Mouse (Mus musculus): ENCODE measurements around the gene Olfr45. TPM values are rescaled to one million over a fixed set of nuclear protein-coding genes. Genes with fewer than 3 reads are reported as not detected.
A peak's percentile ranks its signal among the peaks of the same experiment; 100 is the strongest.
"Not testable (repeated sequence)": the region's sequence is repeated elsewhere in the genome, so short reads cannot be mapped to it uniquely, and the experiment has no call there.

The Olfr45 gene
- not detected in 2 replicates for polyA plus RNA-seq (2015; fragmentation: Nextera tagmentation; extraction: Ambion mirVana)

GRCm38 (mm10) chr7:140681651-140682050 lies at the start of gene Olfr45:
Olfr45 (plus strand) TSS chr7:140681951.
- Histone ChIP-seq H3K27ac (ENCODE audit: low read depth, low read length) (no peak within 1 kb of the TSS), H3K9me3 (ENCODE audit: control insufficient read depth) (no peaks in the 10 kb centered on the region), H3K4me3 (ENCODE audit: low read depth, low read length) (no peak within 1 kb of the TSS), H3K27me3 (replicated peaks; ENCODE audit: control insufficient read depth, insufficient read depth, low read length) (no peaks in the 10 kb centered on the region), H3K4me2 (replicated peaks; ENCODE audit: low read depth) (no peak within 1 kb of the TSS), H3K36me3 (ENCODE audit: control insufficient read depth, insufficient read depth) (no peaks in the 10 kb centered on the region), H3K4me1 (replicated peaks; ENCODE audit: control insufficient read depth, insufficient read depth, low read length) (no peaks in the 10 kb centered on the region), H3K9ac (ENCODE audit: low read depth, low read length) (no peak within 1 kb of the TSS)
- WGBS = 90% methylated on average over 1 of the region's 1 CpGs
- no peak for TF ChIP-seq CTCF (IDR thresholded peaks at IDR 0.05; ENCODE audit: low read depth)
- no peak for ATAC-seq

GRCm38 (mm10) chr7:140646152-140646551 lies 35.6 kb upstream of the Olfr45 start, which contains the start of gene Olfr53:
Olfr53 (plus strand) TSS chr7:140646452.
- Histone ChIP-seq H3K9me3 (ENCODE audit: control insufficient read depth) (no peaks in the 10 kb centered on the region), H3K36me3 (ENCODE audit: control insufficient read depth, insufficient read depth) (no peaks in the 10 kb centered on the region), H3K27ac (ENCODE audit: low read depth, low read length) (no peak within 1 kb of the TSS), H3K4me3 (ENCODE audit: low read depth, low read length) (no peak within 1 kb of the TSS), H3K27me3 (replicated peaks; ENCODE audit: control insufficient read depth, insufficient read depth, low read length) (no peaks in the 10 kb centered on the region), H3K9ac (ENCODE audit: low read depth, low read length) (no peak within 1 kb of the TSS), H3K4me2 (replicated peaks; ENCODE audit: low read depth) (no peak within 1 kb of the TSS), H3K4me1 (replicated peaks; ENCODE audit: control insufficient read depth, insufficient read depth, low read length) (no peaks in the 10 kb centered on the region)
- ATAC-seq = no peak
- 83% methylated on average over 1 of the region's 1 CpGs for WGBS
- TF ChIP-seq CTCF (IDR thresholded peaks at IDR 0.05; ENCODE audit: low read depth) = no peak

- H3K27me3 ChIP-seq (replicated peaks; ENCODE audit: control insufficient read depth, insufficient read depth, low read length) = no peaks in the 10 kb centered on the region
- 75% methylated on average over 4 of the region's 4 CpGs for WGBS
- TF ChIP-seq CTCF (IDR thresholded peaks at IDR 0.05; ENCODE audit: low read depth) = no peak
- no peak for ATAC-seq
- no peak within 1 kb of the TSS for H3K27ac ChIP-seq (ENCODE audit: low read depth, low read length)
- H3K4me2 ChIP-seq (replicated peaks; ENCODE audit: low read depth) = no peak within 1 kb of the TSS
- H3K4me1 ChIP-seq (replicated peaks; ENCODE audit: control insufficient read depth, insufficient read depth, low read length) = no peaks in the 10 kb centered on the region
- no peak within 1 kb of the TSS for H3K4me3 ChIP-seq (ENCODE audit: low read depth, low read length)
- H3K36me3 ChIP-seq (ENCODE audit: control insufficient read depth, insufficient read depth) = no peaks in the 10 kb centered on the region
- no peaks in the 10 kb centered on the region for H3K9me3 ChIP-seq (ENCODE audit: control insufficient read depth)
- H3K9ac ChIP-seq (ENCODE audit: low read depth, low read length) = no peak within 1 kb of the TSS
Measured at GRCm38 (mm10) chr7:140659630-140660029, 22.1 kb upstream of the Olfr45 start, which contains the start of gene Olfr539. Olfr539 (plus strand) TSS chr7:140659930.

GRCm38 (mm10) chr7:140670693-140671092 lies 11.1 kb upstream of the Olfr45 start:
- not testable (repeated sequence) for H3K36me3 ChIP-seq (ENCODE audit: control insufficient read depth, insufficient read depth); H3K9ac ChIP-seq (ENCODE audit: low read depth, low read length); H3K4me3 ChIP-seq (ENCODE audit: low read depth, low read length); H3K4me1 ChIP-seq (replicated peaks; ENCODE audit: control insufficient read depth, insufficient read depth, low read length); H3K27ac ChIP-seq (ENCODE audit: low read depth, low read length); H3K9me3 ChIP-seq (ENCODE audit: control insufficient read depth); ATAC-seq; H3K27me3 ChIP-seq (replicated peaks; ENCODE audit: control insufficient read depth, insufficient read depth, low read length); H3K4me2 ChIP-seq (replicated peaks; ENCODE audit: low read depth)
- 77% methylated on average over 3 of the region's 3 CpGs for WGBS

- 0 out of 2 replicates have a peak overlapping the region, but pooled peaks have one; percentile 30 for H3K4me2 ChIP-seq (replicated peaks; ENCODE audit: low read depth)
- no peak for TF ChIP-seq CTCF (IDR thresholded peaks at IDR 0.05; ENCODE audit: low read depth)
- WGBS = 1% methylated on average over 6 of the region's 6 CpGs
Measured at GRCm38 (mm10) chr7:140675863-140676262, 5.9 kb upstream of the Olfr45 start.

GRCm38 (mm10) chr7:140679591-140679990 lies 2.2 kb upstream of the Olfr45 start:
- H3K9ac ChIP-seq (ENCODE audit: low read depth, low read length); ATAC-seq: not testable (repeated sequence)
- WGBS = 68% methylated on average over 4 of the region's 4 CpGs

More at GRCm38 (mm10) chr7:140675863-140676262, 5.9 kb upstream of the Olfr45 start:
- Histone ChIP-seq H3K27ac (ENCODE audit: low read depth, low read length) (no peak overlapping the region), H3K27me3 (replicated peaks; ENCODE audit: control insufficient read depth, insufficient read depth, low read length) (no peaks in the 10 kb centered on the region), H3K9me3 (ENCODE audit: control insufficient read depth) (0 out of 2 replicates have a peak, but pooled peaks cover 2% of the 10 kb centered on the region), H3K36me3 (ENCODE audit: control insufficient read depth, insufficient read depth) (no peaks in the 10 kb centered on the region), H3K4me1 (replicated peaks; ENCODE audit: control insufficient read depth, insufficient read depth, low read length) (no peaks in the 10 kb centered on the region), H3K9ac (ENCODE audit: low read depth, low read length) (no peak overlapping the region), H3K4me3 (ENCODE audit: low read depth, low read length) (no peak overlapping the region)
- ATAC-seq = no peak

GRCm38 (mm10) chr7:140696967-140697366 lies 15.2 kb downstream of the Olfr45 start, which contains the start of gene Olfr541:
Olfr541 (plus strand) TSS chr7:140697267.
- TF ChIP-seq CTCF (IDR thresholded peaks at IDR 0.05; ENCODE audit: low read depth) = no peak
- Histone ChIP-seq H3K4me1 (replicated peaks; ENCODE audit: control insufficient read depth, insufficient read depth, low read length) (no peaks in the 10 kb centered on the region), H3K4me3 (ENCODE audit: low read depth, low read length) (no peak within 1 kb of the TSS), H3K27ac (ENCODE audit: low read depth, low read length) (no peak within 1 kb of the TSS), H3K9ac (ENCODE audit: low read depth, low read length) (no peak within 1 kb of the TSS), H3K27me3 (replicated peaks; ENCODE audit: control insufficient read depth, insufficient read depth, low read length) (no peaks in the 10 kb centered on the region), H3K4me2 (replicated peaks; ENCODE audit: low read depth) (no peak within 1 kb of the TSS), H3K9me3 (ENCODE audit: control insufficient read depth) (no peaks in the 10 kb centered on the region), H3K36me3 (ENCODE audit: control insufficient read depth, insufficient read depth) (no peaks in the 10 kb centered on the region)
- no peak for ATAC-seq

More at GRCm38 (mm10) chr7:140679591-140679990, 2.2 kb upstream of the Olfr45 start:
- H3K36me3 ChIP-seq (ENCODE audit: control insufficient read depth, insufficient read depth); H3K9me3 ChIP-seq (ENCODE audit: control insufficient read depth); H3K4me1 ChIP-seq (replicated peaks; ENCODE audit: control insufficient read depth, insufficient read depth, low read length); H3K4me2 ChIP-seq (replicated peaks; ENCODE audit: low read depth); H3K27me3 ChIP-seq (replicated peaks; ENCODE audit: control insufficient read depth, insufficient read depth, low read length); H3K27ac ChIP-seq (ENCODE audit: low read depth, low read length); H3K4me3 ChIP-seq (ENCODE audit: low read depth, low read length): not testable (repeated sequence)
